Mouse (Mus musculus): ENCODE measurements around the gene Krt23. TPM values are rescaled to one million over a fixed set of nuclear protein-coding genes. Genes with fewer than 3 reads are reported as not detected.

The Krt23 gene
- 0.32 TPM in 1 of 2 replicates, not detected in the other for polyA plus RNA-seq (2014; fragmentation: Nextera tagmentation; extraction: Ambion mirVana)

- whole genome bisulfite sequencing, result 90% methylated on average over 22 of the region's 22 CpGs
- no peaks in the 10 kb centered on the region for H3K9me3 ChIP-seq (ENCODE audit: control insufficient read depth, low read length)
- no peaks in the 10 kb centered on the region for H3K36me3 ChIP-seq (replicated peaks; ENCODE audit: control insufficient read depth, insufficient read depth)
- H3K4me2 ChIP-seq (replicated peaks), result no peak within 1 kb of the TSS
- H3K27ac ChIP-seq, result no peak within 1 kb of the TSS
- no peaks in the 10 kb centered on the region for H3K27me3 ChIP-seq (ENCODE audit: control insufficient read depth, insufficient read depth, low read length)
- no peak within 1 kb of the TSS for H3K4me3 ChIP-seq (replicated peaks; ENCODE audit: low read length)
- no peaks in the 10 kb centered on the region for H3K4me1 ChIP-seq (replicated peaks; ENCODE audit: control insufficient read depth, insufficient read depth, low read length)
- ATAC-seq (ENCODE audit: low FRiP score) (no peak), DNase-seq (ENCODE audit: low spot score) (no peak)
- H3K9ac ChIP-seq, result no peak within 1 kb of the TSS
Observed at GRCm38 (mm10) chr11:99492733-99493573, at the start of gene Krt23. TSS of gene Krt23 (minus strand) at chr11:99493137.

DNA sequence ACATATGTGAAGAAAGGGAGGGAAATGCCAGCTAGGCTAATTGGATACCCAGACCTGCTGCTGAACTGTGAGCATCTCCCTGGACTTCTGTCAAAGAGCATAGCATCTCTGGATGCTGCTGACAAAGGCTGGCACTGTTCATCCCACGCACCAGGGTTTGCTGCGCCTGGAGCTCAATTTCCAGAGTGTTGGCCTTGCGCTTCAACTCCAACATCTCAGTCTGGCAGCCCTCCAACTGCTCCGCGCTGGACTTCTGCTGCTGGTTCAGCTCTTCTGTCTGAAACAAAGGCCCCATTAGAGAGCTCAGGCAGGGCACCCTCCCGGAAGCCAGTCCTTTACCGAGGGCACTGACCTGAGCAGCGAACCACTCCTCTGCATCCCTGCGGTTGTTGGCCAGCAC, 46.8 kb upstream of the Krt23 start:
- peak overlapping the region; percentile 16 for H3K4me2 ChIP-seq (replicated peaks)
- no peak for ATAC-seq (ENCODE audit: low FRiP score)
- WGBS, result 53% methylated on average over 9 of the region's 9 CpGs
- no peaks in the 10 kb centered on the region for H3K9me3 ChIP-seq (ENCODE audit: control insufficient read depth, low read length)
- H3K9ac ChIP-seq, result no peak overlapping the region
- no peaks in the 10 kb centered on the region for H3K36me3 ChIP-seq (replicated peaks; ENCODE audit: control insufficient read depth, insufficient read depth)
- H3K4me1 ChIP-seq (replicated peaks; ENCODE audit: control insufficient read depth, insufficient read depth, low read length), result no peaks in the 10 kb centered on the region
- no peak overlapping the region for H3K4me3 ChIP-seq (replicated peaks; ENCODE audit: low read length)
- H3K27me3 ChIP-seq (ENCODE audit: control insufficient read depth, insufficient read depth, low read length), result no peaks in the 10 kb centered on the region
- H3K27ac ChIP-seq, result no peak overlapping the region
- DNase-seq (ENCODE audit: low spot score), result peak; percentile 58

DNA sequence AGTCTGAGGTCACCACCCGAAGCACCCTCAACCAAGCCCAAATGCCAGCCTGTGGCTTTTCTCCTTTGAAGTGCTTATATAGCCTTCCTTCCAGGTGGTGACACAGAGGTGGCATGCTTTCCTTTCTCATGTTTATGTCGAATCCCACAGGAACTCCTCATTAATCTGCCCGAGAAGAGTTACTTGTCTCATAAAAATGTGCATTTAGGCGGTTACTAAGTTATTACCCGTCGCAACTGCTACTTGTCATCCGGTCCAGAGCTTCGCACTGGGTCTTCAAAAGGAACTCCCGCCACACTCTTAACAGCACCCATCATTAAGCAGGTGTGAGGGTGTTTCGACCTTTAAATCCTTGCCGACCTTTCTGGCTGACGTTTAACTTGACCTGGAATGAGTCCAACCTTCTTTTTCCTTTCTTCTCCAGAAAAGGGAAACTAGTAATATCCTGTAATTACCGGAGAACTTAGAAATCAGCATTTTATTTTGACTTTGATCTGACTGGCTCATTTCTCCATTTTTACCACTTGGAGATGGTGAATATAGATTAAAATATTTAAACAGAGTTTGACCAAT, 28.4 kb upstream of the Krt23 start, which contains the start of gene Krt39:
Gene Krt39 (minus strand): TSS at position 51 of the 573 bp plus-strand sequence.
- ATAC-seq (ENCODE audit: low FRiP score) (no peak), DNase-seq (ENCODE audit: low spot score) (no peak)
- no peaks in the 10 kb centered on the region for H3K36me3 ChIP-seq (replicated peaks; ENCODE audit: control insufficient read depth, insufficient read depth)
- no peak within 1 kb of the TSS for H3K27ac ChIP-seq
- no peaks in the 10 kb centered on the region for H3K9me3 ChIP-seq (ENCODE audit: control insufficient read depth, low read length)
- 90% methylated on average over 13 of the region's 13 CpGs for WGBS
- no peaks in the 10 kb centered on the region for H3K27me3 ChIP-seq (ENCODE audit: control insufficient read depth, insufficient read depth, low read length)
- H3K4me2 ChIP-seq (replicated peaks), result no peak within 1 kb of the TSS
- no peak within 1 kb of the TSS for H3K9ac ChIP-seq
- H3K4me3 ChIP-seq (replicated peaks; ENCODE audit: low read length), result no peak within 1 kb of the TSS
- H3K4me1 ChIP-seq (replicated peaks; ENCODE audit: control insufficient read depth, insufficient read depth, low read length), result no peaks in the 10 kb centered on the region

GRCm38 (mm10) chr11:99514098-99514497, 21.2 kb upstream of the Krt23 start:
- Histone ChIP-seq H3K4me1 (replicated peaks; ENCODE audit: control insufficient read depth, insufficient read depth, low read length) (no peaks in the 10 kb centered on the region), H3K9ac (no peak overlapping the region), H3K27ac (no peak overlapping the region), H3K9me3 (ENCODE audit: control insufficient read depth, low read length) (no peaks in the 10 kb centered on the region), H3K4me2 (replicated peaks) (no peak overlapping the region), H3K4me3 (replicated peaks; ENCODE audit: low read length) (no peak overlapping the region), H3K36me3 (replicated peaks; ENCODE audit: control insufficient read depth, insufficient read depth) (no peaks in the 10 kb centered on the region), H3K27me3 (ENCODE audit: control insufficient read depth, insufficient read depth, low read length) (no peaks in the 10 kb centered on the region)
- whole genome bisulfite sequencing, result 90% methylated on average over 8 of the region's 8 CpGs
- ATAC-seq (ENCODE audit: low FRiP score), result no peak
- no peak for DNase-seq (ENCODE audit: low spot score)

- no peak overlapping the region for H3K9ac ChIP-seq
- 85% methylated on average over 9 of the region's 9 CpGs for WGBS
- no peaks in the 10 kb centered on the region for H3K36me3 ChIP-seq (replicated peaks; ENCODE audit: control insufficient read depth, insufficient read depth)
Observed at GRCm38 (mm10) chr11:99500095-99500805, 7.3 kb upstream of the Krt23 start.

DNA sequence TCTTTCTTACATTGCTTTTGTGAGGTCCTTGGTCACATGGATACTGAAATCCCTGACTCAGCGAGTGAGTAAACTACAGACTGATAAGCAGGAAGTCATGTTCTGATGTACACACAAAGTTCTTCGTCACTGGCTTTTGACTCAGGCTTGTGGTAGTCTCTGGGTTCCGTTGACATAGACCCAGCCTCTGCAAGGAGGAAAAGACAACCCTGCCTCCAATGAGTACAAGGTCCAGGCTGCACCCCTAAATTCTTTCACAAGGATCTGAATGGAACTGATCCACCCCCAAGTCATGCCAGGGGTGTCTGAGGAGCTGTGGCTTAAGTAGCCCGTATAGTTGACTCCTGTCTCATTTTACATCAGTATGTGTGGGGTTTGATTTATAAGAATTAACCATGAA, 3.5 kb upstream of the Krt23 start:
- H3K9ac ChIP-seq, result no peak overlapping the region
- no peaks in the 10 kb centered on the region for H3K4me1 ChIP-seq (replicated peaks; ENCODE audit: control insufficient read depth, insufficient read depth, low read length)
- ATAC-seq (ENCODE audit: low FRiP score), result no peak
- H3K36me3 ChIP-seq (replicated peaks; ENCODE audit: control insufficient read depth, insufficient read depth), result no peaks in the 10 kb centered on the region
- DNase-seq (ENCODE audit: low spot score), result no peak
- H3K4me2 ChIP-seq (replicated peaks), result no peak overlapping the region
- H3K27ac ChIP-seq, result no peak overlapping the region
- no peaks in the 10 kb centered on the region for H3K27me3 ChIP-seq (ENCODE audit: control insufficient read depth, insufficient read depth, low read length)
- no peaks in the 10 kb centered on the region for H3K9me3 ChIP-seq (ENCODE audit: control insufficient read depth, low read length)
- no peak overlapping the region for H3K4me3 ChIP-seq (replicated peaks; ENCODE audit: low read length)
- WGBS, result 93% methylated on average over 4 of the region's 4 CpGs

More at GRCm38 (mm10) chr11:99500095-99500805, 7.3 kb upstream of the Krt23 start:
- no peak for DNase-seq (ENCODE audit: low spot score)
- H3K9me3 ChIP-seq (ENCODE audit: control insufficient read depth, low read length), result no peaks in the 10 kb centered on the region
- no peak overlapping the region for H3K4me3 ChIP-seq (replicated peaks; ENCODE audit: low read length)
- H3K4me2 ChIP-seq (replicated peaks), result no peak overlapping the region
- no peak overlapping the region for H3K27ac ChIP-seq
- H3K4me1 ChIP-seq (replicated peaks; ENCODE audit: control insufficient read depth, insufficient read depth, low read length), result no peaks in the 10 kb centered on the region
- ATAC-seq (ENCODE audit: low FRiP score), result no peak
- H3K27me3 ChIP-seq (ENCODE audit: control insufficient read depth, insufficient read depth, low read length), result no peaks in the 10 kb centered on the region

- H3K27ac ChIP-seq, result no peak overlapping the region
- H3K4me3 ChIP-seq (replicated peaks; ENCODE audit: low read length), result no peak overlapping the region
- H3K4me2 ChIP-seq (replicated peaks), result no peak overlapping the region
- no peak overlapping the region for H3K9ac ChIP-seq
- no peaks in the 10 kb centered on the region for H3K27me3 ChIP-seq (ENCODE audit: control insufficient read depth, insufficient read depth, low read length)
- no peaks in the 10 kb centered on the region for H3K36me3 ChIP-seq (replicated peaks; ENCODE audit: control insufficient read depth, insufficient read depth)
- no peak for DNase-seq (ENCODE audit: low spot score)
- ATAC-seq (ENCODE audit: low FRiP score), result no peak
- WGBS, result 89% methylated on average over 4 of the region's 4 CpGs
- H3K9me3 ChIP-seq (ENCODE audit: control insufficient read depth, low read length), result no peaks in the 10 kb centered on the region
- no peaks in the 10 kb centered on the region for H3K4me1 ChIP-seq (replicated peaks; ENCODE audit: control insufficient read depth, insufficient read depth, low read length)
Observed at GRCm38 (mm10) chr11:99494741-99495140, 1.8 kb upstream of the Krt23 start.

DNA sequence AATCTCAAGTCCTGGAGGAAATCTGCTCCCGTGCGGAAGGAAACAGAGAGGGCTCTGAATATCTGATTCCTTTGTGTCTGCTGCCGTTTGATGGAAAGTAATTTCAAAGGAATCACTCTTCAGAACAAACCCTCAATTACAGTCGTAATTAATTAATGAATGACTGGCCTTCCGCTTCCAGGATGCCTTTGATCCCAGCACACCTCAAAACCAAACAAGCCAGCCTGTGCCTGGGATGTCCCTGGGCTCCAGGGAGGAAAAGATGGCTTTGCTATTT, 575 bp upstream of the Krt23 start:
- no peaks in the 10 kb centered on the region for H3K36me3 ChIP-seq (replicated peaks; ENCODE audit: control insufficient read depth, insufficient read depth)
- no peaks in the 10 kb centered on the region for H3K4me1 ChIP-seq (replicated peaks; ENCODE audit: control insufficient read depth, insufficient read depth, low read length)
- H3K27me3 ChIP-seq (ENCODE audit: control insufficient read depth, insufficient read depth, low read length), result no peaks in the 10 kb centered on the region
- H3K27ac ChIP-seq, result no peak overlapping the region
- ATAC-seq (ENCODE audit: low FRiP score) (no peak), DNase-seq (ENCODE audit: low spot score) (no peak)
- H3K9ac ChIP-seq, result no peak overlapping the region
- no peak overlapping the region for H3K4me2 ChIP-seq (replicated peaks)
- no peaks in the 10 kb centered on the region for H3K9me3 ChIP-seq (ENCODE audit: control insufficient read depth, low read length)
- 64% methylated on average over 5 of the region's 5 CpGs for WGBS
- no peak overlapping the region for H3K4me3 ChIP-seq (replicated peaks; ENCODE audit: low read length)

GRCm38 (mm10) chr11:99491040-99491439, 1.9 kb downstream of the Krt23 start:
- H3K4me1 ChIP-seq (replicated peaks; ENCODE audit: control insufficient read depth, insufficient read depth, low read length), result no peaks in the 10 kb centered on the region
- H3K27ac ChIP-seq, result no peak overlapping the region
- H3K4me3 ChIP-seq (replicated peaks; ENCODE audit: low read length), result no peak overlapping the region
- no peak for DNase-seq (ENCODE audit: low spot score)
- H3K4me2 ChIP-seq (replicated peaks), result no peak overlapping the region
- H3K9ac ChIP-seq, result no peak overlapping the region
- no peaks in the 10 kb centered on the region for H3K27me3 ChIP-seq (ENCODE audit: control insufficient read depth, insufficient read depth, low read length)
- WGBS, result 90% methylated on average over 8 of the region's 8 CpGs
- no peaks in the 10 kb centered on the region for H3K9me3 ChIP-seq (ENCODE audit: control insufficient read depth, low read length)
- H3K36me3 ChIP-seq (replicated peaks; ENCODE audit: control insufficient read depth, insufficient read depth), result no peaks in the 10 kb centered on the region
- ATAC-seq (ENCODE audit: low FRiP score), result no peak
